Mouse (Mus musculus) lung, postnatal 0 days (tissue): ENCODE measurements at regions not wholly inside any gene's neighbourhood (a gene's known extent, or its start where the extent isn't known, plus 50 kb on each side); places are given as distances from the start of the nearest gene placed in this dataset.
"Not testable (repeated sequence)": the region's sequence is repeated elsewhere in the genome, so short reads cannot be mapped to it uniquely, and the experiment has no call there.

Experiments
- ATAC-seq: fragments of 200-750 bp; cut with Nextera tagmentation; 2 replicates; pipeline ENCODE4 v1.8.0; 2017; ENCODE audit warnings: moderate library complexity
- DNase-seq: peaks from one replicate; pipeline ENCODE4 v3.0.0-alpha.2; 2016; ENCODE audit warnings: low spot score
- H3K27ac ChIP-seq: fragments of 300-500 bp; sonication (generic); 2 replicates; pipeline ENCODE4 v1.5.1; 2014; ENCODE audit warnings: antibody characterized with exemption, mild to moderate bottlenecking, low read length, mixed read lengths
- H3K27me3 ChIP-seq: fragments of 300-500 bp; sonication (generic); replicated peaks from 2 replicates; pipeline ENCODE4 v1.6.1; 2014; ENCODE audit warnings: low read length, mixed read lengths; ENCODE audit not compliant: insufficient read depth
- H3K36me3 ChIP-seq: fragments of 300-500 bp; sonication (generic); 2 replicates; pipeline ENCODE4 v1.6.1; 2014; ENCODE audit warnings: low read length, mixed read lengths; ENCODE audit not compliant: insufficient read depth
- H3K4me1 ChIP-seq: fragments of 300-500 bp; sonication (generic); 2 replicates; pipeline ENCODE4 v1.6.1; 2014; ENCODE audit warnings: antibody characterized with exemption, low read depth, low read length, mixed read lengths; ENCODE audit not compliant: insufficient read depth
- H3K4me2 ChIP-seq: fragments of 300-500 bp; sonication (generic); replicated peaks from 2 replicates; pipeline ENCODE4 v1.6.1; 2014; ENCODE audit warnings: low read depth, mild to moderate bottlenecking, low read length, moderate library complexity, mixed read lengths
- H3K4me3 ChIP-seq: fragments of 300-500 bp; sonication (generic); 2 replicates; pipeline ENCODE4 v1.5.1; 2014; ENCODE audit warnings: low read depth, low read length
- H3K9ac ChIP-seq: fragments of 300-500 bp; sonication (generic); replicated peaks from 2 replicates; pipeline ENCODE4 v1.6.1; 2014; ENCODE audit warnings: low read depth, mild to moderate bottlenecking
- H3K9me3 ChIP-seq: fragments of 300-500 bp; sonication (generic); 2 replicates; pipeline ENCODE4 v1.6.1; 2016; ENCODE audit warnings: low read length, mixed read lengths
- CTCF ChIP-seq: IDR thresholded peaks from 2 replicates; pipeline ENCODE4 v1.5.1; 2016; ENCODE audit warnings: antibody characterized with exemption, mild to moderate bottlenecking
- EP300 ChIP-seq: IDR thresholded peaks from 2 replicates; pipeline ENCODE4 v1.6.1; 2016; ENCODE audit warnings: antibody characterized with exemption, mild to moderate bottlenecking, control low read depth
- WGBS: fragments of 180-500 bp; shearing (Covaris S2); extraction: QIAGEN DNeasy Blood & Tissue Kit; methylation state at CpG from one replicate; pipeline ENCODE4 v1.1.7; 2014; 5-methylcytosine and 5-hydroxymethylcytosine counted together

GRCm38 (mm10) chr6:68532599-68532998 is 997.0 kb upstream of the Tacstd2 start:
- Histone ChIP-seq H3K36me3 (no peaks in the 10 kb centered on the region), H3K4me2 (no peak overlapping the region), H3K27me3 (no peaks in the 10 kb centered on the region), H3K9me3 (no peaks in the 10 kb centered on the region), H3K4me3 (no peak overlapping the region), H3K4me1 (no peaks in the 10 kb centered on the region), H3K27ac (no peak overlapping the region), H3K9ac (no peak overlapping the region)
- no peak for DNase-seq
- ATAC-seq: no peak
- TF ChIP-seq CTCF (no peak), EP300 (no peak)

DNA sequence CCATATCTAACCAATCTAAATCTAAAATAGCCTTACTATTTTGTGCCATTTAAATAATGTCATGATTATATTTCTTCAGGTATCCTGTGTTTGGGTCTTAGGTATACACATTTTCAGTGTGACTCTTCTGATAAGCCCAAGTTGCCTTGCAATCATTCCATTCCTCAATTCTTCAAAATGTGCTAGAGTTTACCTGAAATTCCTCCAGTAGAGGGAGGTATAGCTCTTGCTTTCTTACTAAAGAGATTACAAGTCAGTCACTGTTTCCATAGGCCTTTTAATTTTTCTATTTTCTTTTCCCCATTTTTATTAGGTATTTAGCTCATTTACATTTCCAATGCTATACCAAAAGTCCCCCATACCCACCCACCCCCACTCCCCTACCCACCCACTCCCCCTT is 968.3 kb upstream of the Tacstd2 start:
- H3K4me3 ChIP-seq: no peak overlapping the region
- no peaks in the 10 kb centered on the region for H3K9me3 ChIP-seq
- H3K4me2 ChIP-seq: no peak overlapping the region
- no peaks in the 10 kb centered on the region for H3K4me1 ChIP-seq
- H3K9ac ChIP-seq: no peak overlapping the region
- H3K27ac ChIP-seq: no peak overlapping the region
- no peak for TF ChIP-seq EP300
- no peak for TF ChIP-seq CTCF
- DNase-seq (no peak), ATAC-seq (no peak)
- H3K27me3 ChIP-seq: no peaks in the 10 kb centered on the region
- no peaks in the 10 kb centered on the region for H3K36me3 ChIP-seq

GRCm38 (mm10) chr6:68481137-68481536 is 945.5 kb upstream of the Tacstd2 start:
- TF ChIP-seq EP300 (no peak), CTCF (no peak)
- no peaks in the 10 kb centered on the region for H3K9me3 ChIP-seq
- H3K9ac ChIP-seq: no peak overlapping the region
- no peak overlapping the region for H3K4me3 ChIP-seq
- H3K4me1 ChIP-seq: no peaks in the 10 kb centered on the region
- H3K4me2 ChIP-seq: no peak overlapping the region
- no peaks in the 10 kb centered on the region for H3K36me3 ChIP-seq
- no peaks in the 10 kb centered on the region for H3K27me3 ChIP-seq
- no peak for ATAC-seq
- 37% methylated on average over 1 of the region's 1 CpGs for WGBS
- DNase-seq: no peak
- no peak overlapping the region for H3K27ac ChIP-seq

GRCm38 (mm10) chr6:68474872-68475271 is 939.3 kb upstream of the Tacstd2 start:
- Histone ChIP-seq H3K9ac (no peak overlapping the region), H3K4me1 (no peaks in the 10 kb centered on the region), H3K27ac (no peak overlapping the region), H3K9me3 (no peaks in the 10 kb centered on the region), H3K36me3 (no peaks in the 10 kb centered on the region), H3K27me3 (no peaks in the 10 kb centered on the region), H3K4me3 (no peak overlapping the region), H3K4me2 (no peak overlapping the region)
- no peak for DNase-seq
- no peak for ATAC-seq
- TF ChIP-seq CTCF: no peak
- TF ChIP-seq EP300: no peak

GRCm38 (mm10) chr6:68453061-68453803 is 917.6 kb upstream of the Tacstd2 start:
- not testable (repeated sequence) for H3K9ac ChIP-seq, ATAC-seq, H3K4me2 ChIP-seq, H3K27me3 ChIP-seq, H3K4me1 ChIP-seq, H3K36me3 ChIP-seq, H3K27ac ChIP-seq, DNase-seq, H3K4me3 ChIP-seq, H3K9me3 ChIP-seq
- WGBS: 53% methylated on average over 5 of the region's 5 CpGs

- Histone ChIP-seq H3K27me3 (no peaks in the 10 kb centered on the region), H3K9ac (no peak overlapping the region), H3K36me3 (no peaks in the 10 kb centered on the region), H3K4me3 (no peak overlapping the region), H3K27ac (no peak overlapping the region), H3K4me2 (no peak overlapping the region), H3K4me1 (no peaks in the 10 kb centered on the region), H3K9me3 (no peaks in the 10 kb centered on the region)
- TF ChIP-seq EP300 (no peak), CTCF (no peak)
- 66% methylated on average over 3 of the region's 3 CpGs for WGBS
- ATAC-seq (no peak), DNase-seq (peak; percentile 17)
Measured at GRCm38 (mm10) chr6:68449042-68449832, 913.6 kb upstream of the Tacstd2 start.
